Mouse (Mus musculus) neural tube, embryonic 13.5 days (tissue): ENCODE data around the gene Epb41l3. TPM values are rescaled to one million over a fixed set of nuclear protein-coding genes. Genes with fewer than 3 reads are reported as not detected.

Experiments
- polyA plus RNA-seq: library from polyadenylated mRNA; unstranded; fragments of >200 nt; fragmentation: Nextera tagmentation; extraction: Ambion mirVana; gene quantifications from 2 replicates; pipeline ENCODE4 v1.2.1, GENCODE M21; 2015

Epb41l3 gene
- polyA plus RNA-seq, 1 experiment from 2014 or later: 121 TPM

Other genes with a start within 250 kb of the Epb41l3 start
- gene Tmem200c, start 249.1 kb upstream of the Epb41l3 start, polyA plus RNA-seq: 2.7 TPM in 2 replicates